Mouse (Mus musculus): ENCODE measurements around the gene Tppp3.
A peak's percentile ranks its signal among the peaks of the same experiment; 100 is the strongest.

The Tppp3 gene

GRCm38 (mm10) chr8:105488082-105488481 lies 16.8 kb upstream of the Tppp3 start:
- no peak for DNase-seq (ENCODE audit: low read depth in 2 of 2, low spot score in 2 of 2)

- no peak for DNase-seq (ENCODE audit: low read depth in 2 of 2, low spot score in 2 of 2)
Measured at GRCm38 (mm10) chr8:105484392-105484791, 13.1 kb upstream of the Tppp3 start.

GRCm38 (mm10) chr8:105484030-105484368 lies 12.7 kb upstream of the Tppp3 start:
- no peak for DNase-seq (ENCODE audit: low read depth in 2 of 2, low spot score in 2 of 2)

- DNase-seq (ENCODE audit: low read depth in 2 of 2, low spot score in 2 of 2): no peak
Measured at GRCm38 (mm10) chr8:105483212-105484029, 12.1 kb upstream of the Tppp3 start.

- DNase-seq (ENCODE audit: low read depth in 2 of 2, low spot score in 2 of 2): no peak
Measured at GRCm38 (mm10) chr8:105482123-105482522, 10.8 kb upstream of the Tppp3 start.

- peak in 1 of 2 experiments; percentile 14 for DNase-seq (ENCODE audit: low read depth in 2 of 2, low spot score in 2 of 2)
Measured at GRCm38 (mm10) chr8:105481453-105481852, 10.1 kb upstream of the Tppp3 start.

GRCm38 (mm10) chr8:105481013-105481412 lies 9.7 kb upstream of the Tppp3 start:
- no peak for DNase-seq (ENCODE audit: low read depth in 2 of 2, low spot score in 2 of 2)

GRCm38 (mm10) chr8:105477792-105478191 lies 6.5 kb upstream of the Tppp3 start:
- no peak for DNase-seq (ENCODE audit: low read depth in 2 of 2, low spot score in 2 of 2)

GRCm38 (mm10) chr8:105476628-105477413 lies 5.5 kb upstream of the Tppp3 start:
- DNase-seq (ENCODE audit: low read depth in 2 of 2, low spot score in 2 of 2): no peak

GRCm38 (mm10) chr8:105476161-105476560 lies 4.8 kb upstream of the Tppp3 start:
- DNase-seq (ENCODE audit: low read depth in 2 of 2, low spot score in 2 of 2): no peak

- no peak for DNase-seq (ENCODE audit: low read depth in 2 of 2, low spot score in 2 of 2)
Measured at GRCm38 (mm10) chr8:105475742-105476141, 4.4 kb upstream of the Tppp3 start.

GRCm38 (mm10) chr8:105475254-105475653 lies 3.9 kb upstream of the Tppp3 start:
- no peak for DNase-seq (ENCODE audit: low read depth in 2 of 2, low spot score in 2 of 2)

- no peak for DNase-seq (ENCODE audit: low read depth in 2 of 2, low spot score in 2 of 2)
Measured at GRCm38 (mm10) chr8:105474680-105475079, 3.4 kb upstream of the Tppp3 start.

- no peak for DNase-seq (ENCODE audit: low read depth in 2 of 2, low spot score in 2 of 2)
Measured at GRCm38 (mm10) chr8:105473816-105474606, 2.7 kb upstream of the Tppp3 start.

GRCm38 (mm10) chr8:105472983-105473382 lies 1.7 kb upstream of the Tppp3 start:
- DNase-seq (ENCODE audit: low read depth in 2 of 2, low spot score in 2 of 2): no peak

GRCm38 (mm10) chr8:105472414-105472932 lies 1.1 kb upstream of the Tppp3 start:
- no peak for DNase-seq (ENCODE audit: low read depth in 2 of 2, low spot score in 2 of 2)

- no peak for DNase-seq (ENCODE audit: low read depth in 2 of 2, low spot score in 2 of 2)
Measured at GRCm38 (mm10) chr8:105470681-105471313, 529 bp downstream of the Tppp3 start.

- DNase-seq (ENCODE audit: low read depth in 2 of 2, low spot score in 2 of 2): no peak
Measured at GRCm38 (mm10) chr8:105470262-105470661, 1.1 kb downstream of the Tppp3 start.

GRCm38 (mm10) chr8:105469816-105470215 lies 1.5 kb downstream of the Tppp3 start:
- no peak for DNase-seq (ENCODE audit: low read depth in 2 of 2, low spot score in 2 of 2)

- no peak for DNase-seq (ENCODE audit: low read depth in 2 of 2, low spot score in 2 of 2)
Measured at GRCm38 (mm10) chr8:105469041-105469695, 2.2 kb downstream of the Tppp3 start.

Measured in CD8-positive naive resting alpha-beta T cell, adult 2 months (primary cell).